Mouse (Mus musculus) telencephalon, adult 2 months (tissue): Measurements from ENCODE around the gene Fam78b.
A peak's percentile ranks its signal among the peaks of the same experiment; 100 is the strongest.

Source experiments
- DNase-seq: peaks from one replicate; pipeline ENCODE4 v3.0.0-alpha.2; 2011; ENCODE audit warnings: low read depth, low spot score

Gene Fam78b

GRCm38 (mm10) chr1:167032046-167032648, 30.9 kb downstream of the Fam78b start:
- DNase-seq: no peak

GRCm38 (mm10) chr1:167034435-167034834, 33.2 kb downstream of the Fam78b start:
- no peak for DNase-seq

- DNase-seq: no peak
These were observed 41.3 kb downstream of the Fam78b start for GRCm38 (mm10) chr1:167042558-167042957.

GRCm38 (mm10) chr1:167046169-167046927, 45.1 kb downstream of the Fam78b start:
- no peak for DNase-seq

GRCm38 (mm10) chr1:167050859-167051258, 49.6 kb downstream of the Fam78b start:
- no peak for DNase-seq

GRCm38 (mm10) chr1:167054029-167054428, 52.8 kb downstream of the Fam78b start:
- no peak for DNase-seq

- peak; percentile 44 for DNase-seq
These were observed 56.3 kb downstream of the Fam78b start for GRCm38 (mm10) chr1:167057543-167057942.

GRCm38 (mm10) chr1:167059550-167060285, 58.5 kb downstream of the Fam78b start:
- no peak for DNase-seq

GRCm38 (mm10) chr1:167063971-167064370, 62.8 kb downstream of the Fam78b start:
- DNase-seq: no peak

GRCm38 (mm10) chr1:167065541-167065940, 64.3 kb downstream of the Fam78b start:
- DNase-seq: no peak

GRCm38 (mm10) chr1:167065986-167066385, 64.8 kb downstream of the Fam78b start:
- peak; percentile 39 for DNase-seq

GRCm38 (mm10) chr1:167066933-167067341, 65.7 kb downstream of the Fam78b start:
- DNase-seq: no peak

- DNase-seq: no peak
These were observed 68.5 kb downstream of the Fam78b start for GRCm38 (mm10) chr1:167069741-167070140.

GRCm38 (mm10) chr1:167070306-167070705, 69.1 kb downstream of the Fam78b start:
- no peak for DNase-seq

GRCm38 (mm10) chr1:167075726-167076125, 74.5 kb downstream of the Fam78b start:
- no peak for DNase-seq

- no peak for DNase-seq
These were observed 78.3 kb downstream of the Fam78b start for GRCm38 (mm10) chr1:167079476-167079875.

GRCm38 (mm10) chr1:167081946-167082345, 80.7 kb downstream of the Fam78b start:
- DNase-seq: no peak

- no peak for DNase-seq
These were observed 81.4 kb downstream of the Fam78b start for GRCm38 (mm10) chr1:167082506-167083100.

- DNase-seq: no peak
These were observed 82.0 kb downstream of the Fam78b start for GRCm38 (mm10) chr1:167083181-167083580.

GRCm38 (mm10) chr1:167084330-167084729, 83.1 kb downstream of the Fam78b start:
- DNase-seq: peak; percentile 65

- DNase-seq: no peak
These were observed 84.2 kb downstream of the Fam78b start for GRCm38 (mm10) chr1:167085461-167085860.

GRCm38 (mm10) chr1:167090466-167090865, 89.2 kb downstream of the Fam78b start:
- DNase-seq: no peak
